ENCODE assay signal across 8 mouse cellular contexts in the genomic region with DNA sequence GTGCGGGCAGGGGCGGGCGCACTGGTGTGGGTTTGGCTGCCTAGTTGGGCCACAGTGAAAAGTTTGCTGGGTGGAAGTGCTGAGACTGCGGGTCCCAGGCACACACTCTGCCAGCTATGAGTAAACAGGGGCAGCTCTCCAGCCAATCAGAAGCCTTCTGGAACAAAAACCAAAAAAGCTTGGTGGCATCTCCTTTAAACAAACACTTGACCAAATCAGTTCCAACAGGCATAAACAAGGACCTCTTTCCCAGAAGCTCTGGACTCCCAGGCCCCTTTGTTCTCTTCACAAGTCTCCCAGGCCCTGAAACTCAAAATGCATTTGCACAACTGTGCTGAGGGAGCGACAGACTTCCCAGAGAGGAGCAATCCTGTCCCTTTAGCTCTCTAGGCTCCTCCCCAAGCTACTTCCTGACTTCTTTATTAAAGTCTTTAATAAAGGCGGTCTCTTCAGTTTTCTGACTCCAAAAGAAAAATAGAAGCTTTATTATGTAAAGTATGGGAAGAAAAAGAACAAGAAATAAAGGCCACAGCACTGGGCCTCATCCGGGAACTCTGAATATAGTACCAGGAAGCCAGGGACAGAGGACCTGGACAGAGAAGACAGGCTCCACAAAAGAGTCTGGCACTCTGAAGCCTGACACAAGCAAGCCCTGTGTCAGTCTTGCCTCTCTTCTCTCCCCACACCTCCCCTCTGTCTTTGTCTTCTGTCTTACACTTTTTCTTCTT.
DNase-seq lines count a peak whose midpoint lies in the region; ATAC-seq and TF ChIP-seq lines count a peak whose summit lies in the region.

No protein-coding gene starts in this region.

- H3K4me1 ChIP-seq in neural tube, embryonic 11.5 days (ENCODE audit: control insufficient read depth, insufficient read depth, low read length): peaks cover 42% of the 10 kb centered on the region
- peaks cover 18% of the 10 kb centered on the region for H3K4me1 ChIP-seq in forebrain, embryonic 11.5 days (replicated peaks; ENCODE audit: control insufficient read depth, insufficient read depth, low read length)
- peaks cover 7% of the 10 kb centered on the region; the same call in 1 of the 2 replicates for H3K4me1 ChIP-seq in lung, embryonic 14.5 days (ENCODE audit: insufficient read depth)
- H3K4me1 ChIP-seq in stomach, embryonic 15.5 days: peaks cover 25% of the 10 kb centered on the region

- no peak overlapping the region for H3K4me3 ChIP-seq in neural tube, embryonic 11.5 days (ENCODE audit: low read depth, low read length)
- H3K4me3 ChIP-seq in forebrain, embryonic 11.5 days (ENCODE audit: low read depth, low read length): no peak overlapping the region
- H3K4me3 ChIP-seq in lung, embryonic 14.5 days (ENCODE audit: low read depth, low read length): no peak overlapping the region
- no peak overlapping the region for H3K4me3 ChIP-seq in stomach, embryonic 15.5 days (replicated peaks)

- 60% methylated on average over 7 of the region's 7 CpGs for WGBS in neural tube, embryonic 11.5 days
- WGBS in forebrain, embryonic 11.5 days: 49% methylated on average over 7 of the region's 7 CpGs
- 59% methylated on average over 7 of the region's 7 CpGs for WGBS in lung, embryonic 14.5 days
- WGBS in stomach, embryonic 15.5 days: 64% methylated on average over 7 of the region's 7 CpGs

- H3K9ac ChIP-seq in neural tube, embryonic 11.5 days (ENCODE audit: low read length): no peak overlapping the region
- peak overlapping the region; percentile 21 for H3K9ac ChIP-seq in forebrain, embryonic 11.5 days (ENCODE audit: low read length)
- no peak overlapping the region for H3K9ac ChIP-seq in lung, embryonic 14.5 days
- 0 out of 2 replicates have a peak overlapping the region, but pooled peaks have one; percentile 12 for H3K9ac ChIP-seq in stomach, embryonic 15.5 days

- ATAC-seq in neural tube, embryonic 11.5 days (ENCODE audit: insufficient read depth, low FRiP score, low TSS enrichment): peak; percentile 56
- ATAC-seq in forebrain, embryonic 11.5 days (replicated peaks; ENCODE audit: low FRiP score): peak; percentile 64
- ATAC-seq in lung, embryonic 14.5 days (ENCODE audit: insufficient read depth): peak; percentile 57; the same call in 1 of the 2 replicates
- ATAC-seq in stomach, embryonic 15.5 days (ENCODE audit: insufficient read depth, low FRiP score, low read depth): no peak
- no peak for ATAC-seq in megakaryocyte-erythroid progenitor cell, adult 5-6 weeks (replicated peaks; ENCODE audit: low FRiP score, low TSS enrichment, poor library complexity, severe bottlenecking)

- peak overlapping the region; percentile 75 for H3K27ac ChIP-seq in neural tube, embryonic 11.5 days (ENCODE audit: low read depth, low read length)
- peak overlapping the region; percentile 69 for H3K27ac ChIP-seq in forebrain, embryonic 11.5 days (ENCODE audit: low read depth, low read length)
- peak overlapping the region; percentile 69 for H3K27ac ChIP-seq in lung, embryonic 14.5 days (ENCODE audit: low read depth)
- peak overlapping the region; percentile 18; the same call in 1 of the 2 replicates for H3K27ac ChIP-seq in stomach, embryonic 15.5 days

- H3K36me3 ChIP-seq in neural tube, embryonic 11.5 days (ENCODE audit: control insufficient read depth, insufficient read depth, low read length): peaks cover 2% of the 10 kb centered on the region
- peaks cover 2% of the 10 kb centered on the region; the same call in 1 of the 2 replicates for H3K36me3 ChIP-seq in forebrain, embryonic 11.5 days (ENCODE audit: control insufficient read depth, insufficient read depth, low read length)
- H3K36me3 ChIP-seq in lung, embryonic 14.5 days (ENCODE audit: insufficient read depth): 0 out of 2 replicates have a peak, but pooled peaks cover 13% of the 10 kb centered on the region
- H3K36me3 ChIP-seq in stomach, embryonic 15.5 days: 0 out of 2 replicates have a peak, but pooled peaks cover 11% of the 10 kb centered on the region

- no peak overlapping the region for H3K4me2 ChIP-seq in neural tube, embryonic 11.5 days (ENCODE audit: low read depth)
- H3K4me2 ChIP-seq in forebrain, embryonic 11.5 days (ENCODE audit: low read depth, low read length, severe bottlenecking): no peak overlapping the region
- no peak overlapping the region for H3K4me2 ChIP-seq in lung, embryonic 14.5 days
- H3K4me2 ChIP-seq in stomach, embryonic 15.5 days: no peak overlapping the region

- H3K9me3 ChIP-seq in neural tube, embryonic 11.5 days (ENCODE audit: control insufficient read depth, low read length): no peaks in the 10 kb centered on the region
- no peaks in the 10 kb centered on the region for H3K9me3 ChIP-seq in forebrain, embryonic 11.5 days (ENCODE audit: control insufficient read depth, low read length)
- no peaks in the 10 kb centered on the region for H3K9me3 ChIP-seq in lung, embryonic 14.5 days (ENCODE audit: low read depth, low read length)
- no peaks in the 10 kb centered on the region for H3K9me3 ChIP-seq in stomach, embryonic 15.5 days

- TF ChIP-seq CTCF in lung, embryonic 14.5 days (IDR thresholded peaks at IDR 0.05; ENCODE audit: low read depth): no peak

- DNase-seq in neural tube, embryonic 11.5 days (ENCODE audit: low spot score): no peak
- DNase-seq in neural tube, embryonic 10.5 days (ENCODE audit: extremely low spot score, low spot score): no peak
- DNase-seq in forebrain, embryonic 11.5 days (ENCODE audit: low spot score): no peak
- DNase-seq in lung, embryonic 14.5 days: peak; percentile 63
- DNase-seq in ovary, postnatal 10 days (ENCODE audit: low spot score): no peak
- DNase-seq in gastrocnemius, adult 18-20 months (ENCODE audit: low spot score): no peak

- H3K27me3 ChIP-seq in neural tube, embryonic 11.5 days (ENCODE audit: control insufficient read depth, insufficient read depth, low read length): no peaks in the 10 kb centered on the region
- H3K27me3 ChIP-seq in forebrain, embryonic 11.5 days (ENCODE audit: control insufficient read depth, insufficient read depth, low read length): no peaks in the 10 kb centered on the region
- H3K27me3 ChIP-seq in lung, embryonic 14.5 days (ENCODE audit: insufficient read depth, low read length): no peaks in the 10 kb centered on the region
- no peaks in the 10 kb centered on the region for H3K27me3 ChIP-seq in stomach, embryonic 15.5 days (replicated peaks)

Comparison
In these comparisons a context has a peak if more than half of its experiments do, and no peak if none do; other contexts are left out.
1. ATAC-seq: peak in neural tube, embryonic 11.5 days (single experiment), forebrain, embryonic 11.5 days (single experiment) and lung, embryonic 14.5 days (single experiment); none in stomach, embryonic 15.5 days (single experiment) and megakaryocyte-erythroid progenitor cell, adult 5-6 weeks (single experiment).
2. H3K27ac ChIP-seq: peak in every context shown above with its lines; median percentile 75 in neural tube, embryonic 11.5 days; 69 in forebrain, embryonic 11.5 days; 69 in lung, embryonic 14.5 days; 18 in stomach, embryonic 15.5 days.
3. H3K9ac ChIP-seq: peak in forebrain, embryonic 11.5 days (single experiment) and stomach, embryonic 15.5 days (single experiment); none in neural tube, embryonic 11.5 days (single experiment) and lung, embryonic 14.5 days (single experiment).